Mouse (Mus musculus): ENCODE results near the gene Ifna6. TPM values are rescaled to one million over a fixed set of nuclear protein-coding genes. Genes with fewer than 3 reads are reported as not detected.
A peak's percentile ranks its signal among the peaks of the same experiment; 100 is the strongest.
"Not testable (repeated sequence)": the region's sequence is repeated elsewhere in the genome, so short reads cannot be mapped to it uniquely, and the experiment has no call there.

The Ifna6 gene
- polyA plus RNA-seq (2016; fragmentation: Nextera tagmentation; extraction: Ambion mirVana) = not detected in 2 replicates

- DNase-seq (ENCODE audit: low spot score); H3K27ac ChIP-seq (replicated peaks); H3K9me3 ChIP-seq (replicated peaks); H3K36me3 ChIP-seq; H3K4me3 ChIP-seq; H3K4me1 ChIP-seq; H3K27me3 ChIP-seq (ENCODE audit: low read depth, poor library complexity, severe bottlenecking): not testable (repeated sequence)
Observed at GRCm38 (mm10) chr4:88827116-88827515, at the start of gene Ifna6. Gene Ifna6, plus strand, starts transcription at chr4:88827416.

GRCm38 (mm10) chr4:88779550-88779949 lies 47.7 kb upstream of the Ifna6 start, which contains the start of gene Gm13272:
Gene Gm13272, plus strand, starts transcription at chr4:88779850.
- not testable (repeated sequence) for H3K4me3 ChIP-seq, H3K4me1 ChIP-seq
- WGBS = no CpG with 5 or more reads among the region's 29 CpGs

GRCm38 (mm10) chr4:88780320-88780719 lies 46.9 kb upstream of the Ifna6 start:
- H3K9me3 ChIP-seq (replicated peaks); H3K27ac ChIP-seq (replicated peaks); DNase-seq (ENCODE audit: low spot score); H3K4me3 ChIP-seq; H3K36me3 ChIP-seq; H3K4me1 ChIP-seq; H3K27me3 ChIP-seq (ENCODE audit: low read depth, poor library complexity, severe bottlenecking): not testable (repeated sequence)
- WGBS = 43% methylated on average over 16 of the region's 18 CpGs

More at GRCm38 (mm10) chr4:88779550-88779949, 47.7 kb upstream of the Ifna6 start, which contains the start of gene Gm13272:
- DNase-seq (ENCODE audit: low spot score); H3K36me3 ChIP-seq; H3K27me3 ChIP-seq (ENCODE audit: low read depth, poor library complexity, severe bottlenecking); H3K27ac ChIP-seq (replicated peaks); H3K9me3 ChIP-seq (replicated peaks): not testable (repeated sequence)

- not testable (repeated sequence) for H3K27me3 ChIP-seq (ENCODE audit: low read depth, poor library complexity, severe bottlenecking); DNase-seq (ENCODE audit: low spot score); H3K4me1 ChIP-seq; H3K36me3 ChIP-seq; H3K27ac ChIP-seq (replicated peaks); H3K9me3 ChIP-seq (replicated peaks)
- 28% methylated on average over 5 of the region's 7 CpGs for WGBS
- H3K4me3 ChIP-seq = peak within 1 kb of the TSS; percentile 35; the same call in 1 of the 2 replicates
Observed at GRCm38 (mm10) chr4:88781831-88782230, 45.4 kb upstream of the Ifna6 start, which contains the start of gene Ifnz. Gene Ifnz, plus strand, starts transcription at chr4:88782131.

GRCm38 (mm10) chr4:88782335-88782734 lies 44.9 kb upstream of the Ifna6 start:
- not testable (repeated sequence) for DNase-seq (ENCODE audit: low spot score); H3K27ac ChIP-seq (replicated peaks); H3K9me3 ChIP-seq (replicated peaks); H3K27me3 ChIP-seq (ENCODE audit: low read depth, poor library complexity, severe bottlenecking); H3K36me3 ChIP-seq; H3K4me1 ChIP-seq
- peak overlapping the region; percentile 35; the same call in 1 of the 2 replicates for H3K4me3 ChIP-seq
- WGBS = 0% methylated on average over 12 of the region's 31 CpGs

DNA sequence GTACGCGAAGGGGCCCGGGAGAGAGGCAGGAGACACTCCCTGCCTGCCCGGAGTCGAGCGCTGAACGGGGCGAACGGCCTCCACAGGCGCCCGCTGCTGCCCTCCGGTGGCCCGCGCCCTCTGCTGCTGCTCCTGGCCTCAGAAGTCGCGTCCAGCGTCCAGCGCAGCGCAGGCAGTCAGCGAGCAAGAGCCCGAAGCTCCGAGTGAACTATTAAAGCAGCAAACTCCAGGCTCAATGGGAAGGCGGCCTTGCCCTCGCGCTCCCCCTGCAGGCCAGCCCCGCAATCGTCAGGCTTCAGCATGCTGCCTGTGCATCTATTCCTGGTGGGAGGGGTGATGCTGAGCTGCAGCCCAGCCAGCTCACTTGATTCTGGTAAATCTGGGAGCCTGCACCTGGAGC lies 41.8 kb upstream of the Ifna6 start, which contains the start of gene Gm13276:
Gene Gm13276, plus strand, starts transcription at position 301 of the 400 bp plus-strand sequence.
- H3K9me3 ChIP-seq (replicated peaks); H3K27ac ChIP-seq (replicated peaks); DNase-seq (ENCODE audit: low spot score); H3K4me3 ChIP-seq; H3K27me3 ChIP-seq (ENCODE audit: low read depth, poor library complexity, severe bottlenecking); H3K4me1 ChIP-seq; H3K36me3 ChIP-seq: not testable (repeated sequence)
- WGBS = no CpG with 5 or more reads among the region's 27 CpGs

DNA sequence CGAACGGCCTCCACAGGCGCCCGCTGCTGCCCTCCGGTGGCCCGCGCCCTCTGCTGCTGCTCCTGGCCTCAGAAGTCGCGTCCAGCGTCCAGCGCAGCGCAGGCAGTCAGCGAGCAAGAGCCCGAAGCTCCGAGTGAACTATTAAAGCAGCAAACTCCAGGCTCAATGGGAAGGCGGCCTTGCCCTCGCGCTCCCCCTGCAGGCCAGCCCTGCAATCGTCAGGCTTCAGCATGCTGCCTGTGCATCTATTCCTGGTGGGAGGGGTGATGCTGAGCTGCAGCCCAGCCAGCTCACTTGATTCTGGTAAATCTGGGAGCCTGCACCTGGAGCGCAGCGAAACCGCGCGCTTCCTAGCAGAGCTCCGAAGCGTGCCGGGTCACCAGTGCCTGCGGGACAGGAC lies 38.8 kb upstream of the Ifna6 start, which contains the start of gene Gm13277:
Gene Gm13277, plus strand, starts transcription at position 231 of the 400 bp plus-strand sequence.
- not testable (repeated sequence) for H3K36me3 ChIP-seq; H3K4me3 ChIP-seq; DNase-seq (ENCODE audit: low spot score); H3K27me3 ChIP-seq (ENCODE audit: low read depth, poor library complexity, severe bottlenecking); H3K4me1 ChIP-seq; H3K9me3 ChIP-seq (replicated peaks); H3K27ac ChIP-seq (replicated peaks)
- 0% methylated on average over 4 of the region's 28 CpGs for WGBS

DNA sequence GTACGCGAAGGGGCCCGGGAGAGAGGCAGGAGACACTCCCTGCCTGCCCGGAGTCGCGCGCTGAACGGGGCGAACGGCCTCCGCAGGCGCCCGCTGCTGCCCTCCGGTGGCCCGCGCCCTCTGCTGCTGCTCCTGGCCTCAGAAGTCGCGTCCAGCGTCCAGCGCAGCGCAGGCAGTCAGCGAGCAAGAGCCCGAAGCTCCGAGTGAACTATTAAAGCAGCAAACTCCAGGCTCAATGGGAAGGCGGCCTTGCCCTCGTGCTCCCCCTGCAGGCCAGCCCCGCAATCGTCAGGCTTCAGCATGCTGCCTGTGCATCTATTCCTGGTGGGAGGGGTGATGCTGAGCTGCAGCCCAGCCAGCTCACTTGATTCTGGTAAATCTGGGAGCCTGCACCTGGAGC lies 36.0 kb upstream of the Ifna6 start, which contains the start of gene Gm13278:
Gene Gm13278, plus strand, starts transcription at position 301 of the 400 bp plus-strand sequence.
- H3K9me3 ChIP-seq (replicated peaks); H3K4me3 ChIP-seq; H3K36me3 ChIP-seq; DNase-seq (ENCODE audit: low spot score); H3K27me3 ChIP-seq (ENCODE audit: low read depth, poor library complexity, severe bottlenecking); H3K4me1 ChIP-seq; H3K27ac ChIP-seq (replicated peaks): not testable (repeated sequence)
- WGBS = no CpG with 5 or more reads among the region's 28 CpGs

- H3K4me1 ChIP-seq; H3K36me3 ChIP-seq; H3K9me3 ChIP-seq (replicated peaks); DNase-seq (ENCODE audit: low spot score); H3K27me3 ChIP-seq (ENCODE audit: low read depth, poor library complexity, severe bottlenecking); H3K4me3 ChIP-seq; H3K27ac ChIP-seq (replicated peaks): not testable (repeated sequence)
- 0% methylated on average over 19 of the region's 52 CpGs for WGBS
Observed at GRCm38 (mm10) chr4:88793936-88794675, 33.1 kb upstream of the Ifna6 start, which contains the start of gene Gm13275. Gene Gm13275, plus strand, starts transcription at chr4:88794487.

- DNase-seq (ENCODE audit: low spot score); H3K27ac ChIP-seq (replicated peaks); H3K27me3 ChIP-seq (ENCODE audit: low read depth, poor library complexity, severe bottlenecking); H3K36me3 ChIP-seq; H3K4me3 ChIP-seq; H3K9me3 ChIP-seq (replicated peaks); H3K4me1 ChIP-seq: not testable (repeated sequence)
- WGBS = no CpG with 5 or more reads among the region's 28 CpGs
Observed at GRCm38 (mm10) chr4:88797097-88797496, 30.1 kb upstream of the Ifna6 start, which contains the start of gene Gm13279. Gene Gm13279, plus strand, starts transcription at chr4:88797397.

DNA sequence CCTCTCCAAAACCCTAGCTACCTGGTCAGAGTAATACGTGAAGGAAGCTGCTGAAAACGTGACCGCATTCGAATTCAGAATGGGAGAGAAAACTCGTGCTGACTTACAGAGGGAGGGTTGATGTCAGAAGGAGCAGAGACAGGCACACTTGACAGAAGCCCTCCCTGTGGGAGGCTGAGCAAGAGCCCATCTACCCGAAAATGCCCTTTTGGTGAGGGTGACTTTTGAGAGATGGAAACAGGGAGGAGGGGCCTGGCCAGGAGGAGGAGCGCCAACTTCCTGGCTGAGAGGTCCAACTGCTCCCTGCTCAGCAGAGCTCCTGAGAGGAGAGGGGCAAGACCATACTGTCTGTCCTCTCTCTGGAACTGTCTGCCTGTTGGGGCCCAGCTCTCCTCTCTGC lies 27.9 kb upstream of the Ifna6 start, which contains the start of gene Gm13285:
Gene Gm13285, plus strand, starts transcription at position 301 of the 400 bp plus-strand sequence.
- 12% methylated on average over 5 of the region's 7 CpGs for WGBS

DNA sequence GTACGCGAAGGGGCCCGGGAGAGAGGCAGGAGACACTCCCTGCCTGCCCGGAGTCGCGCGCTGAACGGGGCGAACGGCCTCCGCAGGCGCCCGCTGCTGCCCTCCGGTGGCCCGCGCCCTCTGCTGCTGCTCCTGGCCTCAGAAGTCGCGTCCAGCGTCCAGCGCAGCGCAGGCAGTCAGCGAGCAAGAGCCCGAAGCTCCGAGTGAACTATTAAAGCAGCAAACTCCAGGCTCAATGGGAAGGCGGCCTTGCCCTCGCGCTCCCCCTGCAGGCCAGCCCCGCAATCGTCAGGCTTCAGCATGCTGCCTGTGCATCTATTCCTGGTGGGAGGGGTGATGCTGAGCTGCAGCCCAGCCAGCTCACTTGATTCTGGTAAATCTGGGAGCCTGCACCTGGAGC lies 24.3 kb upstream of the Ifna6 start, which contains the start of gene Gm13287:
Gene Gm13287, plus strand, starts transcription at position 301 of the 400 bp plus-strand sequence.
- WGBS = no CpG with 5 or more reads among the region's 29 CpGs
- not testable (repeated sequence) for DNase-seq (ENCODE audit: low spot score); H3K4me3 ChIP-seq; H3K27ac ChIP-seq (replicated peaks); H3K36me3 ChIP-seq; H3K4me1 ChIP-seq; H3K9me3 ChIP-seq (replicated peaks)
- peaks cover 16% of the 10 kb centered on the region for H3K27me3 ChIP-seq (ENCODE audit: low read depth, poor library complexity, severe bottlenecking)

More for the DNA sequence above, 27.9 kb upstream of the Ifna6 start, which contains the start of gene Gm13285:
- not testable (repeated sequence) for H3K36me3 ChIP-seq; H3K27me3 ChIP-seq (ENCODE audit: low read depth, poor library complexity, severe bottlenecking); H3K4me1 ChIP-seq; H3K9me3 ChIP-seq (replicated peaks); DNase-seq (ENCODE audit: low spot score); H3K4me3 ChIP-seq; H3K27ac ChIP-seq (replicated peaks)

- not testable (repeated sequence) for H3K9me3 ChIP-seq (replicated peaks); H3K36me3 ChIP-seq; DNase-seq (ENCODE audit: low spot score); H3K27ac ChIP-seq (replicated peaks); H3K4me3 ChIP-seq; H3K4me1 ChIP-seq
- no CpG with 5 or more reads among the region's 8 CpGs for WGBS
- peaks cover 16% of the 10 kb centered on the region for H3K27me3 ChIP-seq (ENCODE audit: low read depth, poor library complexity, severe bottlenecking)
Observed at GRCm38 (mm10) chr4:88805231-88805630, 22.0 kb upstream of the Ifna6 start, which contains the start of gene Gm13288. Gene Gm13288, plus strand, starts transcription at chr4:88805531.

Data from midbrain, embryonic 10.5 days (tissue).